Mouse (Mus musculus) neural tube, embryonic 12.5 days (tissue): ENCODE results near the gene Mgst2. TPM values are rescaled to one million over a fixed set of nuclear protein-coding genes. Genes with fewer than 3 reads are reported as not detected.

ENCODE experiments used
- ATAC-seq: fragments of 200-750 bp; cut with Nextera tagmentation; 2 replicates; pipeline ENCODE4 v1.8.0; 2017; ENCODE audit warnings: low read depth, mild to moderate bottlenecking, moderate TSS enrichment, moderate library complexity; ENCODE audit not compliant: low FRiP score
- H3K27ac ChIP-seq: fragments of 300-500 bp; sonication (generic); 2 replicates; pipeline ENCODE4 v1.5.1; 2016
- H3K27me3 ChIP-seq: fragments of 300-500 bp; sonication (generic); replicated peaks from 2 replicates; pipeline ENCODE4 v1.6.1; 2016; ENCODE audit warnings: mild to moderate bottlenecking
- H3K36me3 ChIP-seq: fragments of 300-500 bp; sonication (generic); 2 replicates; pipeline ENCODE4 v1.6.1; 2016; ENCODE audit warnings: mild to moderate bottlenecking
- H3K4me1 ChIP-seq: fragments of 300-500 bp; sonication (generic); 2 replicates; pipeline ENCODE4 v1.6.1; 2016
- H3K4me2 ChIP-seq: fragments of 300-500 bp; sonication (generic); replicated peaks from 2 replicates; pipeline ENCODE4 v1.6.1; 2016; ENCODE audit warnings: mild to moderate bottlenecking
- H3K4me3 ChIP-seq: fragments of 300-500 bp; sonication (generic); 2 replicates; pipeline ENCODE4 v1.5.1; 2016
- H3K9ac ChIP-seq: fragments of 300-500 bp; sonication (generic); 2 replicates; pipeline ENCODE4 v1.6.1; 2016; ENCODE audit warnings: mild to moderate bottlenecking
- H3K9me3 ChIP-seq: fragments of 300-500 bp; sonication (generic); 2 replicates; pipeline ENCODE4 v1.6.1; 2016; ENCODE audit warnings: mild to moderate bottlenecking
- WGBS: fragments of 180-500 bp; shearing (Covaris S2); methylation state at CpG from one replicate; pipeline ENCODE4 v1.1.7; 2016; 5-methylcytosine and 5-hydroxymethylcytosine counted together
- polyA plus RNA-seq: library from polyadenylated mRNA; unstranded; fragments of >200 nt; fragmentation: Nextera tagmentation; extraction: Ambion mirVana; gene quantifications from 2 replicates; pipeline ENCODE4 v1.2.1, GENCODE M21; 2016

The Mgst2 gene
- polyA plus RNA-seq, 1 experiment from 2014 or later, result 1.5 TPM

DNA sequence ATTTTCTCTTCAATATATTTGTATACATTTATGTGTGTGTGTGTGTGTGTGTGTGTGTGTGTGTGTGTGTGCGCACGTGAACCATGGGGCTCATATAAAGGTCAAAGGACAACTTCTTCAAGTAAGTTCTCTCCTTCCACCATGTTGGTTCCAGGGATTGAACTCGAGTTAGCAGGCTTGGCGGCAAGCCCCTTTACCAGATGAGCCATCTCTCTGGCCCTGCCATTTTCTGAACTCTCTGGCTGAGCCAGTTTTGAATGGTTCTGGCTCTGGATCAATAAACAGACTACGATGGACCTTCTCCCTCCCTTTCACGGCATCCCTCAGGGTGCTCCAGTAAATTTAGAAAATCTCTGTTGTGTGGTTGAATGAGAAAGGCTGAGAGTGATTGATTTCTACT is 26.6 kb downstream of the Mgst2 start:
- H3K27ac ChIP-seq, result no peak overlapping the region
- 72% methylated on average over 6 of the region's 6 CpGs for WGBS
- H3K9ac ChIP-seq, result no peak overlapping the region
- H3K4me3 ChIP-seq, result no peak overlapping the region
- no peaks in the 10 kb centered on the region for H3K4me1 ChIP-seq
- no peaks in the 10 kb centered on the region for H3K9me3 ChIP-seq
- H3K36me3 ChIP-seq, result peaks cover 39% of the 10 kb centered on the region
- H3K4me2 ChIP-seq, result no peak overlapping the region
- H3K27me3 ChIP-seq, result no peaks in the 10 kb centered on the region
- ATAC-seq, result no peak

DNA sequence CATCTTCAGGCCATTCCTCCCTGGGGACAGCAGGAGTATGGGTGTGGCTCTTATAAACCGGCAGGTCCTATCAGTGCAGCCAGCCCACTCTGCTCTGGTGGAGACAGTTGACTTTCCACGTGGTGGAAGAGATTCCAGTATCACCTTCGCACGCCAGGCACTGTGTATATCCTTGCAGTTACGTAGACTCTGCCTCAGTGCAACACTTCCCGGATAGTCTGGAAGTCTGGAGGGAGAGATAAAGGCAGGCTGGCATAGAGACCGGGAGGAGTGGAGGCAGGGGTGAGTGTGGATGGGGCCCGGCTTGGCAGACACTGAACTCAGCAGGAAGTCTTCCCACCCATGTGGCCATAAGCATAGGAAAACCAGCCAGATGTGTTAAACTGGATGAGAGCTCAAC is 28.6 kb downstream of the Mgst2 start:
- 91% methylated on average over 8 of the region's 8 CpGs for WGBS
- no peak overlapping the region for H3K4me3 ChIP-seq

DNA sequence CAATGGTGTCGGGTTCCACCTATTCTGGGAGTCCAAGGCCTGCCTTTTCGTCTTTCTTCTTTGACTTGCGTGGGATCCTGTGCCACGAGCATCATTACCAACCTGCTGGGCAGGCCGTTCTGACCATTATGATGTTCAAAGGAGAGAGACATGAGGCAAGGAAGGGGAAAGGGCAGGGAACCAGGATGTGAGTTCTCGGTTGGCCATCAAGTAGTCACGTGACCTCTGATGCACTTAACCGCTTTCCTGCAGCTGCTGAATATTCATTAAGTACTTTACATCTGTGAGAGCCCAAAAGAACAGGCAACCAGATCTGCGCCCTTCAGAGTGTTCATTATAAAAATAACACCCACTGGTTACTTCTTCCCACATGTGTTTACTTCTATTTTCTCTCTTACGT is 33.0 kb downstream of the Mgst2 start:
- peaks cover 55% of the 10 kb centered on the region for H3K36me3 ChIP-seq

More for the DNA sequence above, 28.6 kb downstream of the Mgst2 start:
- Histone ChIP-seq H3K4me2 (no peak overlapping the region), H3K9me3 (no peaks in the 10 kb centered on the region), H3K9ac (no peak overlapping the region), H3K4me1 (no peaks in the 10 kb centered on the region), H3K27me3 (no peaks in the 10 kb centered on the region), H3K27ac (no peak overlapping the region), H3K36me3 (peaks cover 42% of the 10 kb centered on the region)
- no peak for ATAC-seq

DNA sequence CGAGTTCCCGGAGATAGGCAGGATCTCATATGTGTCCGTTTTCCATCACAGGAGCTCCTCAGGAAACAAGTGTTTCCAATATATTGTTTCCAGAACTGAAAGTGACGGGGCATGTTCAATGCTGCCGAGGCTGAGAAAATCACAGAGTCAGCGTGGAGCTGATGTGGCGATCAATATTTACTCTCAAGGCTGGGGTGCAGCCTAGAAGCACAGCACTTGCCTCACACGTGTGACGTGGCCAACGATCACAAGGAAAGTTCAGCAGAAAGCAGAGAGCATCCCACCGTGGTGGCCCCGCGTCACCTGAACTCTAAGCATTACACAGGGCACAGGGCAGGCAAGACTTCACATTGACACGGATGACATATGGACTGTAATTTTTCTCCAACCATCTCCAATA is 34.4 kb downstream of the Mgst2 start:
- Histone ChIP-seq H3K9me3 (no peaks in the 10 kb centered on the region), H3K4me1 (peaks cover under 1% of the 10 kb centered on the region; the same call in 1 of the 2 replicates), H3K36me3 (peaks cover 41% of the 10 kb centered on the region), H3K4me2 (no peak overlapping the region), H3K4me3 (no peak overlapping the region), H3K9ac (no peak overlapping the region), H3K27me3 (no peaks in the 10 kb centered on the region), H3K27ac (no peak overlapping the region)
- no peak for ATAC-seq
- 89% methylated on average over 14 of the region's 14 CpGs for WGBS

More for the DNA sequence above, 33.0 kb downstream of the Mgst2 start:
- Histone ChIP-seq H3K9me3 (no peaks in the 10 kb centered on the region), H3K4me3 (no peak overlapping the region), H3K9ac (no peak overlapping the region), H3K27me3 (no peaks in the 10 kb centered on the region), H3K4me2 (no peak overlapping the region), H3K27ac (no peak overlapping the region), H3K4me1 (no peaks in the 10 kb centered on the region)
- ATAC-seq, result no peak
- 78% methylated on average over 10 of the region's 10 CpGs for WGBS

DNA sequence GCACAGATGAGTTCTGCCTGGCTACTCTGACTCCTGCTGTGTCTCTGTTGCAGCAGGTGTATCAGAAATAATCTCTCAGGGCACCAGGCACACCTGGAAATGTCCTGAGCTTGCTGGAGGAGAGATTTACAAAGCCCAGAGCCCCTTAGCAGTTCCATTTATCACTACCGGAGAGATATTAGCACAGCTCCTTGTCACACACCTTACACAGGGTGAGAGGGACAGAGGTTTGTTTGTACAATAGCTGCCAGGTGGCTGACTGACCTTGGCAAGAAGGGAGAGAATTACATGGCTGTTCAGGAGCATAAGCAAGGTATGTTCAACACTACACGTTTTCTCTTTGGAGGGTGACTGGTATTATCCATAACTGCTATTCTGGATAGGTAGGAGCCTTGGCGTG is 35.6 kb downstream of the Mgst2 start:
- Histone ChIP-seq H3K27me3 (no peaks in the 10 kb centered on the region), H3K4me2 (no peak overlapping the region), H3K9me3 (no peaks in the 10 kb centered on the region), H3K4me3 (no peak overlapping the region), H3K4me1 (peaks cover 12% of the 10 kb centered on the region), H3K36me3 (peaks cover 30% of the 10 kb centered on the region), H3K9ac (no peak overlapping the region), H3K27ac (no peak overlapping the region)
- ATAC-seq, result no peak
- 89% methylated on average over 3 of the region's 3 CpGs for WGBS

DNA sequence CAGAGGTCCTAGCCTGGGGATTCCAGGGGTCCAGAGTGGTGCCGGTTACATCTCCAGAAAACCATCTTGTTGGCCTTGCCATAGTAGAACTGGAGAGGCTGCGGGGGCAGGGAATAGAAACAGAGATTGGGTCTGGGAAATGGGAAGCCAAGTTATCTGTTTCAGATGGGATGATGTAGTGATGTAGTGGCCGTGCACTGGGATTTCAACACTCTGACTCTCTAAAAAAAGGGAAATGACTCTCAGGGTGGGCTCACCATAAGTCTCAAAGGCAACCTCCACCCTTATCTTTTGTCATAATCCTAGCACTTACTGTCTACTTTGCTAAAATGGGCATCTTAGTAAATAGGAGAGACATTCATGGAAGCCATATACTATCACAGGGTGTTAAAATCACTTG is 37.8 kb downstream of the Mgst2 start:
- Histone ChIP-seq H3K36me3 (peaks cover 17% of the 10 kb centered on the region; the same call in 1 of the 2 replicates), H3K9ac (no peak overlapping the region), H3K4me2 (no peak overlapping the region), H3K4me3 (no peak overlapping the region), H3K9me3 (no peaks in the 10 kb centered on the region), H3K27ac (no peak overlapping the region), H3K27me3 (no peaks in the 10 kb centered on the region), H3K4me1 (peaks cover 32% of the 10 kb centered on the region)
- ATAC-seq, result no peak
- 91% methylated on average over 3 of the region's 3 CpGs for WGBS

DNA sequence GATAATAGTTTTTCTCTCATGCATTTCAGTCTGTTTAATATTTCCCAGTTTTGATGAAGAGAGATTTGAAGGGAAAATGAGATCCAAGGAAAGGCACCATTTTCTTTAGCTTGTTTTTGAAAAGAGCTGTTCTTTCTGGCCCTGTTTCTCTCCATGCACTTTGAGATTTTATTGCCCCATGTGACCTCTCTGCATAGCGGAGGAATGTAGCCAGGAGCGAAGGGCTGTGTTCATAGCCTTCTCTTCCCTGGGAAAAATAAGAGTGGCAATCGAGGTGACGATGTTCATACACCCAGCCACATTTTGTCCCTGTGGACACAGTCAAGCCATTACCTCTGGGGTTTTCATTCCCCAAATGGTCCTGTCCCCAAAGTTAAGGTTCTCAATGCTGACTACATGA is 40.0 kb downstream of the Mgst2 start:
- peak overlapping the region; percentile 62; the same call in 1 of the 2 replicates for H3K4me2 ChIP-seq
- peaks cover 37% of the 10 kb centered on the region for H3K4me1 ChIP-seq
- WGBS, result 43% methylated on average over 4 of the region's 4 CpGs
- H3K4me3 ChIP-seq, result no peak overlapping the region
- no peak for ATAC-seq
- H3K27ac ChIP-seq, result no peak overlapping the region
- H3K9ac ChIP-seq, result no peak overlapping the region
- H3K27me3 ChIP-seq, result no peaks in the 10 kb centered on the region
- H3K36me3 ChIP-seq, result peaks cover 17% of the 10 kb centered on the region; the same call in 1 of the 2 replicates
- no peaks in the 10 kb centered on the region for H3K9me3 ChIP-seq

DNA sequence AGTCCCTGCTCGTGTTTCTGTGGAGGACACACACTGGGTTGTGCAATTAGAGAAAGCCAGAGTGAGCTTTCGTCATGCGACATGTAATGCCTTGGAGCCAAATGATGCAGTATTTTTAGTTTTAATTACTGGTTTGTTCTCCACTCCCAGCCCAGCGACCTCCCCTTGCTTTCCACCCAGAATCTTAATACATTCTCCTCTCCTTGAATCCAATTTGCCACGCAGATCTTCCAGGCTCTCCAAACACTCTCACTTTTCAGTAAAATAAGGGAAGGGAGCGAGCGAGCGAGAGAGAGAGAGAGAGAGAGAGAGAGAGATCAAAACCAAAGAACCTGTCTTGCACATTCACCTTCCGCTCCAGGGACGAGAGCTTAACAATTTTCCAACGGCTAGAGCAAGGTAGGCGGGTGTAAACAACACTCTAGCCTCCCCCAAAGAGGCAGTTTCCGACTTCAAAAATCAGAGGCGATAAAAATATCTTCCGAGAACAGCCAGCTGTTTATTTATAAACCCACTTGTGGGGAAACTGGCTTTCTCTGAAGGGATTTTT is 40.6 kb downstream of the Mgst2 start:
- 0 out of 2 replicates have a peak overlapping the region, but pooled peaks have one; percentile 19 for H3K4me3 ChIP-seq

DNA sequence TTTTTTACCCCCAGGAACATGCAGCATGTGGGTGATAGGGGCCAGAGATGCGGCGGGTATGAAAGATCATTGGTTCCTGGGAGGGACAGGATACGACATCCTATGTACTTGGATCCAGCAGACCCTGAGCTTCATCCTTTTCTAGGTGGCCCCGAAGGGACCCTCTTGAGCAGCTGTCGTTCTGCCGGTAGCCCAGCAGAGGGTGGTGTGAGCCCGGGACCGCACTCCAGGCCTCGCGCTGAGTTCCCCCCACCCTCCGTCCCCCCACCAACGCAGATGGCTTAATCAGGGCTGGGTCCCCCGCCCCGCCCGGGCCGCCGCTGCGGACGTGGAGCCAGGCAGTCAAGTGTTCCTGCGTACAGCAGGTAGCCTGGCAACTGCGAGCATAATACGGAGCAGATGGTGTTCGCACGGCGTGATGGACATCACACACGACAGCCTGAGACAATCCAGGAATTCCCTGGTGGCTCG is 41.2 kb downstream of the Mgst2 start:
- Histone ChIP-seq H3K4me2 (peak overlapping the region; percentile 62), H3K4me1 (peaks cover 37% of the 10 kb centered on the region), H3K9ac (peak overlapping the region; percentile 53), H3K4me3 (peak overlapping the region; percentile 19), H3K36me3 (peaks cover 9% of the 10 kb centered on the region; the same call in 1 of the 2 replicates), H3K9me3 (no peaks in the 10 kb centered on the region), H3K27me3 (no peaks in the 10 kb centered on the region), H3K27ac (peak overlapping the region; percentile 91)
- WGBS, result under 1% methylated on average over 27 of the region's 27 CpGs
- peak; percentile 97 for ATAC-seq

More for the DNA sequence above, 40.6 kb downstream of the Mgst2 start:
- Histone ChIP-seq H3K27me3 (no peaks in the 10 kb centered on the region), H3K4me1 (peaks cover 37% of the 10 kb centered on the region), H3K27ac (peak overlapping the region; percentile 91; the same call in 1 of the 2 replicates), H3K9ac (peak overlapping the region; percentile 41; the same call in 1 of the 2 replicates), H3K9me3 (no peaks in the 10 kb centered on the region), H3K4me2 (peak overlapping the region; percentile 62), H3K36me3 (peaks cover 14% of the 10 kb centered on the region; the same call in 1 of the 2 replicates)
- 43% methylated on average over 15 of the region's 15 CpGs for WGBS
- ATAC-seq, result no peak

DNA sequence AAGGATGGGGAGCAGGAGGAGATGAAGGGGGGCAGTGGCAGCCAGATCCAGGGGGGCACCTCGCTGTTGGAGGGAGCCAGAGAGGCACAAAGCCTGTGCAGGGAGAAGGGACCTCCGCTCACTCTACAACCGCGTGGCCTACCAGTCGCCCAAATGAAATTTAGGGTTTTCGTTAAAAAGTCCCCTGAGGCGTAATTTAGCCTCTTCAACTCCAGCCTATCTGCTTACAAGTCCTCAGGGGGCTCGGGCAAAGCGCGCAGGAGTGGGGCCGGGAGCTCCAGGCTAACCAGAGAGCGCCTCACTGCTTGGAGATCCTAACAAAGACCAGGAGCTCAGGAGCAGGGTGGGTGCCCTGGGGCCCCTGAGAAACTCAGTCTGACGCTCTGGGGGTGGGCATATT is 41.8 kb downstream of the Mgst2 start:
- peak overlapping the region; percentile 53 for H3K9ac ChIP-seq
- peaks cover 37% of the 10 kb centered on the region for H3K4me1 ChIP-seq
- ATAC-seq, result peak; percentile 75
- peak overlapping the region; percentile 91 for H3K27ac ChIP-seq
- H3K9me3 ChIP-seq, result no peaks in the 10 kb centered on the region
- H3K4me2 ChIP-seq, result peak overlapping the region; percentile 62
- no peaks in the 10 kb centered on the region for H3K27me3 ChIP-seq
- peaks cover 5% of the 10 kb centered on the region; the same call in 1 of the 2 replicates for H3K36me3 ChIP-seq
- H3K4me3 ChIP-seq, result peak overlapping the region; percentile 19
- WGBS, result under 1% methylated on average over 13 of the region's 13 CpGs

DNA sequence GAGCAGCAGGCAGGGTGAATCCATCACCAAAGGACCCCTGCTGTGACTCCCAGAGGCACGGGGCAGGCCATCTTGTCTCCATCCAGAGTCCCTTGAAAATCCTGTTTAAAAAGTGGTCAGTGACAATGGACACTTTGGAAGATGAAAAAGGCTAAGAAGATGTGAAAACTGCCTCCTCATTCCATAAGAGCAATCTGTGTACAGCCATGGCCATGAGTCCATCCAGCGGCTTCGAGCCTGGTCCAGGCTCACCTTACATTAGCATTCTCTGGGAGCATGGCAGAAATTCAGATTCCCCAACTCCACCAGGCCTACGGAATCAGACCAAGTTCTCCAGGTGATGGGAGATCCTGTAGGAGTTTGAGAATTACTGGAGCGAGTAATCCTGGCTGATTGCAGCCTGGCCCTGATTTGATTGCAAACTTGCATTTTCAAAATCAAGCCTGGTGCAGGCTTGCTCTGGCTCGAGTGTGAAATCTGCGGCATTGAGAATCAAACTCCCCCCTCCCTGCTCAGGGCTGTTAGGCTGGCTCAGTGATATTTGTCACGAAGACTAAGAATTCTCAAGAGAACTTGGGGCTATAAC is 42.6 kb downstream of the Mgst2 start:
- no peak for ATAC-seq
- 70% methylated on average over 8 of the region's 8 CpGs for WGBS
- Histone ChIP-seq H3K36me3 (no peaks in the 10 kb centered on the region), H3K27me3 (no peaks in the 10 kb centered on the region), H3K27ac (peak overlapping the region; percentile 91; the same call in 1 of the 2 replicates), H3K9ac (no peak overlapping the region), H3K4me3 (no peak overlapping the region), H3K4me2 (no peak overlapping the region), H3K9me3 (no peaks in the 10 kb centered on the region), H3K4me1 (peaks cover 37% of the 10 kb centered on the region)

DNA sequence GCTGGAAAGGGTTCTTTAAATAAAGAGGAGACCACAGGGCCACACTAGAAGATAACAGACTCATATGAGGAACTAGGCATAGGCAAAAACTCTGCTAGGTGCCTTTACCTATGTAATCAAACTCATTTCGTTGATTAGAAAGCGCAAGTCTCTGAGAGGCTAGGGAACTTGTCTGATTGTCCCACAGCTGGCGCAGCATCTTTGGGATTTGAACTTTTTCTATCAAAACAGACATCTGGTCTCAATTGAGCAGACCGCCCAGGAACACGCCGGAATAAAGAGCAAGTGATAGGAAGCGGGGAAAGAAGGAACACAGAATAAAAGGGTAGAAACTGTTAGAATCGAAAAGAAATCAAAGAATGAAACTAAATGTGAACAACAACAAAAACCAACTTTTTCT is 43.3 kb downstream of the Mgst2 start:
- Histone ChIP-seq H3K9ac (no peak overlapping the region), H3K27ac (no peak overlapping the region), H3K9me3 (no peaks in the 10 kb centered on the region), H3K4me2 (no peak overlapping the region), H3K27me3 (no peaks in the 10 kb centered on the region), H3K4me1 (peaks cover 37% of the 10 kb centered on the region), H3K36me3 (no peaks in the 10 kb centered on the region), H3K4me3 (no peak overlapping the region)
- WGBS, result 84% methylated on average over 8 of the region's 8 CpGs
- no peak for ATAC-seq
